Mouse (Mus musculus) cerebellum, adult 8-10 months (tissue): Measurements from ENCODE around the gene Ispd.

Source experiments
- DNase-seq: peaks from one replicate; pipeline ENCODE4 v3.0.0; 2022

Ispd gene

GRCm38 (mm10) chr12:36718417-36718816 lies 337.2 kb downstream of the Ispd start:
- no peak for DNase-seq

- no peak for DNase-seq
Measured at GRCm38 (mm10) chr12:36719074-36719473, 337.8 kb downstream of the Ispd start.

- no peak for DNase-seq
Measured at GRCm38 (mm10) chr12:36720779-36721178, 339.5 kb downstream of the Ispd start.

- no peak for DNase-seq
Measured at GRCm38 (mm10) chr12:36721223-36721622, 340.0 kb downstream of the Ispd start.

- DNase-seq = no peak
Measured at GRCm38 (mm10) chr12:36722754-36723153, 341.5 kb downstream of the Ispd start.

- no peak for DNase-seq
Measured at GRCm38 (mm10) chr12:36723302-36723701, 342.1 kb downstream of the Ispd start.

GRCm38 (mm10) chr12:36724297-36724696 lies 343.0 kb downstream of the Ispd start:
- DNase-seq = no peak

GRCm38 (mm10) chr12:36725250-36725649 lies 344.0 kb downstream of the Ispd start:
- DNase-seq = no peak

- no peak for DNase-seq
Measured at GRCm38 (mm10) chr12:36726026-36726425, 344.8 kb downstream of the Ispd start.

- no peak for DNase-seq
Measured at GRCm38 (mm10) chr12:36733673-36734371, 352.6 kb downstream of the Ispd start.
